Mouse (Mus musculus) urinary bladder, adult 2 months (tissue): Measurements from ENCODE around the gene Psma5. TPM values are rescaled to one million over a fixed set of nuclear protein-coding genes. Genes with fewer than 3 reads are reported as not detected.

Experiments
- DNase-seq: peaks from one replicate; pipeline ENCODE4 v3.0.0; 2022; ENCODE audit warnings: low spot score
- polyA plus RNA-seq: library from polyadenylated mRNA; depleted of rRNA; stranded (reverse); fragments of >200 nt; gene quantifications from 2 replicates; pipeline ENCODE4 v1.2.3, GENCODE M21; 2012; rRNA removed

Gene Psma5
- polyA plus RNA-seq, 1 experiment, result 130 TPM

- DNase-seq, result no peak
These were observed 49.7 kb downstream of the Psma5 start for GRCm38 (mm10) chr3:108306387-108306786.

GRCm38 (mm10) chr3:108307485-108307884 is 50.8 kb downstream of the Psma5 start:
- no peak for DNase-seq

DNA sequence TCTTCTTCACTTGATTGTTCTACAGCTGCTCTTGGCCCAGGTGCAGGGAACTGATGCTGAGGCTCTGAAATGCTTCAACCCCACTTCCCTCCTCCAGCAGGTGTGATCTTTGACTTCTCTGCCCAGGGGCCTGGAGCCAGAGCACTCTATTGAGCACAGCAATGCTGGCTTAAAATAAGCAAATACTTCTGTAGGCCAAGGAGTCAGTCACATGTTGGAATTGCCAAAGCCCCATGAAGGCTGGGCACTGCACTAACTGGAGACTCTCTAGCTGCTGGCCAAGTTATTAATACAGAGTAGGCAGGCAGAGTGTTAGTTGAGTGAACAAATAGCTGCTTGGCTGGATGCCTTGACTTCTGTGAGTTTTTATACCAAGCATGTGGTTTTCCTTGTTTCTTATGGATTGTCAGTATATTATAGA is 54.2 kb downstream of the Psma5 start:
- no peak for DNase-seq

DNA sequence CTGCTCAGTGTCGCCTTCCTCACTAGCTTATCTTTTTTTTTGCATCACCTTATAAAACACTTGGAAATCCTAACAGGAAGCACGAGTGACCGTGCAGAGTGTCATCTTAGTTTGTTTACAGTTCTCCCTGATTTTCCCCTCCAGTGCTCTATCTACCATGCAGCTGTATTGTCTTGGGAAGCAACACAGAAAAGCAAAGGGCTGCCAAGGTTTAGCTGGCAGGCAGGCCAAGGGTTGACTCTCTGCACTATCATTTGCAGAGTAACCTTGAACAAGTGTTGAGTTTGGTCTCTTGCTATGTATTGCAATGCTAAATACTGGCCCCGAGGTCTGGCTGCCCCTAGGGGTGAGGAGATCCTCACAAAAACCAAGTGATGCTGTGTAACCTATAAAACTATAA is 55.0 kb downstream of the Psma5 start:
- no peak for DNase-seq

- no peak for DNase-seq
These were observed 55.7 kb downstream of the Psma5 start for GRCm38 (mm10) chr3:108312414-108312813.

- no peak for DNase-seq
These were observed 56.4 kb downstream of the Psma5 start for GRCm38 (mm10) chr3:108313138-108313537.

DNA sequence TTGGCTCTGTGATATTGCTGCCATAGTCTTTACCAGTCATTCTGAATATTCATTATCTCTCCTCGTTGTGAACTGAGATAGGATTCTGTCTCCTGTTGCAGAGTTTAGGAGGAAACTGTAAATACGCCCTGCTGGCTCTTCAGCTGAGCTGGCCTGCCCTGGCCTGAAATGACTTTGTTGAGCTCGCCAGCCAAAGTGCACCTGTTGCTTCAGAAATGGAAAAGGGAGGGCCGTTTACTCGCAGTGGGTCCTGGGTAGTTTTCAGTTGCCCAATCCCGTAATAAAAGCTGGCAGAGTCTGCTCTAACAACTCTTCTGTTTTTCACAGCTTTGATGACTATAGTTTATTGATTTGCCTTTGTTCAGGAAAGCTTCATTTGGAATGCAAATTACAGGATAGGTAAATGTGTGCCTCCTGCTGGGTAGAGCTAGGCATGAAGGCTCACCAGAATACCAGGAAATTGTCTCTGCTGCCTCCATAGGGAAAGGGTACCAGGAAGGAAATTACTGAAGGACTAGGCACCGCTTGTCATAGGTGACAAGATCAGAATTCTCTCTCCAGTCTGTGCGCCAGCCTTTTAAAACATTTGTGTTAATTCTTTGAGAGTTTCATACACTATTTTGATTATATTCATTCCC is 57.4 kb downstream of the Psma5 start:
- no peak for DNase-seq

DNA sequence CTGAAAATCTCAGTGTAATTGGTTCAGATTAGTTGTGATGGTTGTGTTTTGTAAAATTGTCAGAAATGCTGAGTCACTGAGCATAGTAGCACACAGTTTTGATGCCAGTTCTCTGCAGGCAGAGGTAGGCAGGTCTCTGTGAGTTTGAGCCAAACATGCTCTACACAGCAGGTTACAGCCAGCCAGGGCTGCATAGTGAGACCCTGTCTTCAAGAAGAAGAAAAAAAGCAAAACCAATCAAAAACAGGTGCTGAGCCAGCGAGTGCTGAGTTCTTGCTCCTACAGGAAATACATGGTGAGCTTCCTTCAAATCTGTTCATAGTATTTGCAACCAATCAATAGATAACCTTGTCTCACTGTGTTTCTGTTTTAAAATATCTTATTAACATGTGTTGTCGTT is 61.8 kb downstream of the Psma5 start:
- DNase-seq, result no peak

DNA sequence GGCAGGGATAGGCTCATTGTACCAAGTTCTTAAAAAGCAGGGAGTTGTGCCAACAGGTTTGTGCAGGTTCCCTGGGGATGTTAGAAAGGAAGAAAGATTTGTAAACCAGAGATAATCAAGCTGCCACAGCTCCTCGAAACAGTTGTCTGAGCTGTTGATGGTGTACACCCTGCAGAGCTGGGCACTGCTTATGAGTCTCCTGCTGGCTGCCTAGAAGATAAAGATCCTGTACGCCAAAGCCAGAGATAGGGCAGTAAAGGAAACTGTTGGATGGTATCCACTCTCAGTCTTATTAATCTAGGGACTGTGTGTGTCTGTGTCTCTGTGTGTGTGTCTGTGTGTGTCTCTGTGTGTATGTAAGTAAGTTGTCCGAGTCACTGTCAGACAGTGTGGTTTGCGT is 64.9 kb downstream of the Psma5 start:
- DNase-seq, result no peak

DNA sequence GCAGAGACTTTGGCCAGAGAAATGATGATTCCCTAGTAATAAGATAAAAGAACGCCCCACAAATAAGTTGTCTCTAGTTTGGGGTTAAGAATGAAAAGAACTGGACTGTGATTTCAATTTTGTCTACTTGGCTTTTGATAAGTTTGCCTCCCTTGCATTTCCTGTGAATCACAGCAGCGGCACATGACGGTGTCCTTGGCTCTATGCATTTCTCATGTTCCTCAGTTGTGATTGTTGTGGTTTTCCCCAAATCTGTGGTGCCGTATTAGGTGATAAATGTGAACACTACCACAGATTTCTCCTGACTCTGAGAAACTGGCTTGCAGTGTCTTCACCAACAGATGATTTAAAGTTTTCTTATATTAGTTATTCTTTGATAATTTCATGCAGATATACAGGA is 65.4 kb downstream of the Psma5 start:
- no peak for DNase-seq

DNA sequence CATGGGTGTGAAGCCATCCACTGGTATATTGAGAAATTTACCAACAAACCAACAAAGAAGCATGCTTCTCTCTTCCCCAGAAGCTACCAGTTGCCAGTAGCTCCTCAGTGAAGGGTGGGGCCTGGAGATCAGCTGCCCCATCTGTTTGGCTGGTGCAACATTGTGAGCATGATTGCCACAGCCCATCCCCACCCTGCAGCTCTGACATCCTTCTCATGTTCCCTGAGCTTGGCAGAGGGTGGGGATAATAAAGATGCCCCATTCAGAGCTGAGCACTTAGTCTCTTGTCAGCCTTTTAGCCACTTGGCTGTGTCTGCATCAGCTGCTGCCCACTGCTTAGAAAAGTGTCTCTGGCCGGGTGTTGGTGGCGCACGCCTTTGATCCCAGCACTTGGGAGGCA is 66.2 kb downstream of the Psma5 start:
- no peak for DNase-seq

DNA sequence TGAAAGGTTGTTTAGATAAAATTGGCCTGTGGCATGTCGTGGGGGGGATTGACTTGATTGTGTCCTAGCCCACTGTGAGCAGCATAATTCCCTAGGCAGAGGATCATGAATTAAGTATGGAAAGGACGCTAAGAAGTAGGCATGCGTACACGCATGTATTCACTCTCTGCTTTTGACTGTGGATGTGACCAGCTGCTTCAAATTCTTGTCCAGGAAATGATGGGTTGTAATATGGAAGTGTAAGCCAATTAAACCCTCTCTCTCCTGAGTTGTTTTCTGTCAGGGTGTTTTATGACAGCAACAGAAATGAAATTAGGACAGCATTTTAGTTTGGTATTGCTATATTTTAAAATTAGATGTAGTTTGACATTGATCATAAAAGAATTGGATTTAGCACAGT is 68.1 kb downstream of the Psma5 start:
- DNase-seq, result no peak

- DNase-seq, result no peak
These were observed 68.8 kb downstream of the Psma5 start for GRCm38 (mm10) chr3:108325521-108325920.

DNA sequence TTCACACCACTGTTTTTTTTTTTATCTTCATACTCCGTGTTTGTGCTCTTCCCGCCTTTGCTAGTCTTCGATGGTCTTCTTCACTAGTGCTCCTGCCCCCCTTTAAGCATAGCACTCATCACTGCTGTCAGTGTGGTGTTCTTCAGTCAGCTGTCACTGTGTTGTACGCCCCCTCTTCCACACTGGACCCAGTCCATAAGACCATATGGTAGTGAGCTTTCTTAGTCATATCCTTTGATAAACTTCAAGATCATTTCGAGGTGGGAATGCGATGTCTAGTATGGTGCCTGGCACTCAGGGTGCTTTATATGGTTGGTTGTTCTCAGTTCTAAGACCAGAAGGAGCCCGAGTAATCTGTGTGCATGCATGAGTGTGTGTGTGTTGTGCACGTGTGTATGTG is 70.5 kb downstream of the Psma5 start:
- no peak for DNase-seq

- no peak for DNase-seq
These were observed 71.2 kb downstream of the Psma5 start for GRCm38 (mm10) chr3:108327916-108328315.

DNA sequence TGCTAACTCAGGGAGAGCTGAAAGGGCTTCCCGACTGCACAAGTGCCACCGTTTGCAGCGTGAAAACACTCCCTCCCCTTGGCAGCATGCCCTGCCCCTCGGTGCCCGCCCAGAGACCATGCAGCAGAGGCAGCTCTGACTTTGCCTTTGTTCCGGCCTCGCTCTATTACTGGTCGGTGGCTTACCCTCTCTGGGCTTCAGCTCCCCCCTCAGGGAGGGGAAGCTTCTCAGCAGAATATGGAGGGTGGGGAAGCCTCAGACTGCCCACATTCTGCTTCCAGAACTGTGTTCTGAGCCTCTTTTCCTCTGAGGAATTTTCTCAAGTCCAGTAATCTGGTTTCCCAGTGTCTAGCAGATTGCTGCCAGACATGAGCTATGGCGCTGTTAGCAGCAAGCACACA is 71.7 kb downstream of the Psma5 start:
- no peak for DNase-seq

Other genes starting within 250 kb of the Psma5 start
- 9,762 and 10,289 TPM in 2 replicates for gene Gstm1, start 239.0 kb upstream of the Psma5 start, polyA plus RNA-seq
- gene Gstm4, start 212.0 kb upstream of the Psma5 start, polyA plus RNA-seq, result 128 and 151 TPM in 2 replicates
- gene Ampd2, start 170.3 kb upstream of the Psma5 start, polyA plus RNA-seq, result 33.5 and 37.8 TPM in 2 replicates
- gene Gnat2, start 164.1 kb upstream of the Psma5 start, polyA plus RNA-seq, result 0.39 and 0.57 TPM in 2 replicates
- gene Gnai3, start 110.8 kb upstream of the Psma5 start, polyA plus RNA-seq, result 70.4 and 75.8 TPM in 2 replicates
- 0.01 TPM in 1 of 2 replicates, not detected in the other for gene Gpr61, start 102.0 kb upstream of the Psma5 start, polyA plus RNA-seq
- 9.4 and 13.1 TPM in 2 replicates for gene Amigo1, start 70.6 kb upstream of the Psma5 start, polyA plus RNA-seq
- gene Cyb561d1, start 55.7 kb upstream of the Psma5 start, polyA plus RNA-seq, result 8.3 and 8.6 TPM in 2 replicates
- gene Atxn7l2, start 46.0 kb upstream of the Psma5 start, polyA plus RNA-seq, result 7.1 and 8.5 TPM in 2 replicates
- 0.56 and 0.96 TPM in 2 replicates for gene Sypl2, start 30.3 kb upstream of the Psma5 start, polyA plus RNA-seq
- gene Sort1, start 27.2 kb downstream of the Psma5 start, polyA plus RNA-seq, result 41.5 and 51.7 TPM in 2 replicates
- gene Mybphl, start 108.0 kb downstream of the Psma5 start, polyA plus RNA-seq, result not detected in 2 replicates
- gene Psrc1, start 126.9 kb downstream of the Psma5 start, polyA plus RNA-seq, result 4.0 and 4.4 TPM in 2 replicates
- gene Celsr2, start 158.6 kb downstream of the Psma5 start, polyA plus RNA-seq, result 4.6 and 7.2 TPM in 2 replicates
- gene Sars, start 188.3 kb downstream of the Psma5 start, polyA plus RNA-seq, result 64.1 and 86.7 TPM in 2 replicates